Mouse (Mus musculus) right cerebral cortex, adult 18-20 months (tissue): Measurements from ENCODE around the gene Kit.
A peak's percentile ranks its signal among the peaks of the same experiment; 100 is the strongest.

Source experiments
- DNase-seq: peaks from one replicate; pipeline ENCODE4 v3.0.0; 2022; ENCODE audit warnings: mixed read lengths

The Kit gene

DNA sequence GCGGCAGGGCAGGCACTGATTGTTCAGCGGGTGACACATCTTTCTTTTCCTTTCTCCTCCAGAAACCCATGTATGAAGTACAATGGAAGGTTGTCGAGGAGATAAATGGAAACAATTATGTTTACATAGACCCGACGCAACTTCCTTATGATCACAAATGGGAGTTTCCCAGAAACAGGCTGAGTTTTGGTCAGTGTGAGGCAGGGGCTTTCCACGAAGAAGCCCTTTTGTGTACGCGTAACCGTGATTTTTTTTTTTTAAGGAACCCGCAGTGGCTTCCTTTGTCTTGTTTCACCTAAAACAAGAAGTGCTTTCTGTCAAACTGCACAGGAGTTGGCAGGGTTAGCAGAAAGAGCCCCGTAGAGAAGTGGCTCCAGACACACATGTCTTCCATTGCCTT, 65.9 kb downstream of the Kit start:
- DNase-seq: no peak

DNA sequence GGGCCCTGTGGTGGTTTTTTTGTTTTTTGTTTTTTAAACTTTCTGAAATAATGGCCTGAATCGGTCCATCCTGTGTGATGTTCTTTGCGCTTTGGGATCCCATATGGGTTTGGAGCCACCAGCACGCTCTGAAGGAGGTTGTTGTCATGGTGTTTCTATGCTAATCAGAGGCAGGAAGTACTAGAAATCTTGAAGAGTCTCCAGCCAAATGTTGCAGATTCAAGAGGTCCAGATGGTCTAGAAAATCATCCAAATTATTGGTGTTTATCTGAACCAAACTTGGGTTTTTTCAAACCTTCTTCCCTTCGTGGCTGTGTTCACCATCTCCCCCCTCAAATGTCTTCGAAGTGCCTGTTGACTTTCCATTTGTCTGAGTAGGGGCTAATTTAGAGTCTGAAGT, 72.3 kb downstream of the Kit start:
- no peak for DNase-seq

DNA sequence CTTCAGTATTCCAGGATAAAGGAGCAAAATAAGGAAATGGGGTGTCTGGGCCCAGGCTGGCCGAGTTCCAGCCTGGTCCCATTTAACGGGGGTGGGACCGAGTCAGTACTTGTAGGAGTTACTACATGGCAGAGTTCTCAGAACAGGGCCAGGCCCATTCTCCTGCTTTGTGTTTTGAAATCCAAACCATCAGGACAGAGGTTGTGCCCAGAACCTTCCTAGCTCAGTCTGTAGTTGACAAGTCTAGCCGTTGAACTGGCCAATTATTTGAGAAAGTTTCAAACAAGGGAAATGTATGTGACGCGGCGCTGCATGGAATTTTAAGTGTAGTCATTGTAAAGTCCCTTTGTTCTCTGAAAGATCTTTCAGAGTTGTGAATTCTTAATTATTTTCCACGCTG, 75.8 kb downstream of the Kit start:
- no peak for DNase-seq

DNA sequence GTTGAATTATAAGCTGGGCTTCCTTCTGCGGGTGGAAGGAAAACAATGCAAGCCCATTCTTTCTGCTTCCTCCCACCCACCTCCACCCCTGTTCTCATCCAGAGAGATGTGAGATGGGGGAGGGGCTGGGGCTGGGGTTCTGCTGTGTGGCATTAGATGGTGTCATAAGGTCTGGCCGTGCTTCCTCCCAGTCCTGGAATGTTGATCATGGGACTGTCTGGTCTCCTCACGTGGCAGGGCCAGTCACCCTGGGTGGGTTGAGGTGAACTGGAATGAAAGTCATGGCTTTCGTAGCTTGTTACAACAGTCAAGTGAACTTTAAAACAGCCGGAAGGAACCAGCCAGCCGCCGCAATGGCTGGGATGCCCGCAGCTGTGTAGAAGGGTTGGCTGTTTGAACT, 78.7 kb downstream of the Kit start:
- no peak for DNase-seq

DNA sequence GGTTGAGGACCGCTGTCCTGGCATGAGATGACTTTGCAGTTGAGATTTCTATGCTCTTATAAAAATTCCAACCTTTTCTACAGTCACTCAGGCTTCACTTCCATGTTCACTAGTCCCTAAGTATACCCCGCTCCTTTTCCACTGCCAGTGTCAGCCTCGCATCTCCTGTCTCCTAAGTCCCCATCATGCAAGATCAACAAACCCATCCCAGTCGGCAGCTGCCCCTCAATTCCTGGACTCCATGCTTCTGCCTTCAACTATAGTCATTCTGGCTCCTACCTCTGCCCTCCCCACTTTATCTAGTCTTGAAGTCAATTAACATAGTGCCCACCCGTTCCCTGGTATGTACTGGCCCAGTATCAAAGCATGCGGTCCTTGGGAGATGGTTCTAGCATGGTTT, 83.9 kb downstream of the Kit start:
- no peak for DNase-seq

DNA sequence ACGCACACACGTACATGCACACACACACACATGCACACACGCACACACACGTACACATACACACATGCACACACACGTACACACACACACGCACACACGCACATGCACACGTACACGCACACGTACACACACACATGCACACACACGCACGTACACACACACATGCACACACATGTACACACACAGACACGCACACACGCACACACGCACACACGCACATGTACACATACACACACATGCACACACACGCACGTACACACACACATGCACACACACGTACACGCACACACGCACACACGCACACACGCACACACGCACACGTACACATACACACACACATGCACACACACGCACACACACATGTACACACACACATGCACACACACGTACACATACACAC, 85.6 kb downstream of the Kit start:
- DNase-seq: no peak

DNA sequence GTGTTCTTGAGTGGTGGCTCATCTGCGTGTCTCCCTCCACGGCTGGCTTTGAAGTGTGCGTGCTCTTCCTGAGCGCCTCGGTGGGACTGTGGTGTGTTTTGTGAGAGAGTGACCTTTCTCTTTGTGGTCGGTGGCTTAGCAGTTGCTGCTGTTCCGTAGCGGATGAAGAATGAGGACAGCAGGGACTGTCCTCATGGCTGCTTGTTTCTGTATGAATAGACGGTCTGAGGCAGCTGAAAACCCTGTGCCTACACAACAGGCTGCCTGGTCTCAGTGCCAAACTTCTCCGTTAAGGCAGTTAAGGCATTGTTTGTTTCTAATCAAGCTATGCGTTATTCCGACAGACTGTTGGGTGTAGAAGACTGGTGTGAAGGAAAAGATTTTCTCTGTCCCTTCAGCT, 87.8 kb downstream of the Kit start:
- DNase-seq: no peak

DNA sequence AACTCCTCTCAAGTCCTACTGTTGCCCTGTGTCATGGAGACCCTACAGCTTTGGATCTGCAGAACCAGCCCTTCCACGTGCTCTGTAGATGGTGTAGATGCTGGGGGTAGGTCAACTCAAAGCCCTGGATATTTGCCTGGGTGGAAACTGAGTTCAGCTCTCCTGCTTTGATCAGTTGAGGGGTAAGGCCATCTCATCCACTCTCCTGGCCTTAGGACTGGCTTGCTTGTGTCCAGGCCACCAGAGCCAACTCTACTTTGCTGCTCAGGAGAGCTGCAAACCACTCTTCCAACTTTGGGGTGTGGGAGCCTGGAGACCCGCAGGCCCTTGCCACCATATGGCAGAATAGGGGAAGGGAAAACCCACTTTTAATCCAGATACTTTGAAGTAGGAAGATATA, 89.1 kb downstream of the Kit start:
- no peak for DNase-seq

DNA sequence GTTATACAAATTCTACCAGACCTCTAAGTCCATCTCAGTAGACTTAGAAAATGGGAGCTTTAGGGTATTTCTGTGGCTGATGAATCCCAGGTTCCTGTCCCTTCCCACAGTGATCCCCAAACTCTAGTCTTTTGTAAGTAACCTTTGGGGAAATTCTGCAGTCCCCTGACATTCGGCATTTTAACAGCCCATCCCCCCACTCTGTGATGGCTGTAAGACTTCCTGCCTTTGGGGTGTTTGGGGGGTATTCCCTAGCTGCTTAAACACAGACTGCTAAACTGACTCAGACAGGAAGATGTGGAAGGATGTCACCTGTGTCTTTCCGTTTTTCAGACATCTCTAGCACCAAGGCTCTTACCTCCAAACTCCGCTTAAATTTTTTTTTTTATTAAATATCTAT, 92.4 kb downstream of the Kit start:
- DNase-seq: no peak

DNA sequence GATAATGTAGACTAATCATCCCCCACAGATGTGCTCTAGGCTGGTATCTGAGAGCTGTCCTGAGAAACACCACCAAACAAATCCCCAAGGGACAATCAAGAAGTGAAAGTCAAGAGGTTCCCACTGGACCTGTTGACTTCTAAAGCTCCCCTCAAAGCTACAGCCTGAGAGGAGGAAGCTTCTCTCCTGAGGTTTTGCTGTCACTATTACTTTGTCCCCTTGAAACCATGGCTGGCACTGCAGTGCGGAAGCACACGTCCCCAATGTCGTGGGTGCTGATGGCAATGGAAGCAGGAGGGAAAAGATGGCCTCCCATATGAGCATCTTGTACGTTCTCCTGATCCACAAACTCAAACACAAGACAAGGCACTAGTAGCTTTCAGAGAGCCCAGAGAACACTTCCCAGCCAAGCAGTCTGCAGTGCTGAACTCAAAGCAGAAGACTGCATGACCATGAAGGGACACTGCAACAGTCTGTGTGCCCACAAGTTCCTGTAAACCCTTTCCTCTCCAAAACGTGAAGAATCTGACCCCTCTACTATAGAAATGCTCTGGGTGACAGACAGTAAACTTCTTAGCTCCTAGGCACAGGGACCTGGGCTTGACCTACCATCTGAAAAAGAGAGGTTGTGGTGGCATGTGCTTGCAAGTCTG, 96.5 kb downstream of the Kit start:
- DNase-seq: no peak

DNA sequence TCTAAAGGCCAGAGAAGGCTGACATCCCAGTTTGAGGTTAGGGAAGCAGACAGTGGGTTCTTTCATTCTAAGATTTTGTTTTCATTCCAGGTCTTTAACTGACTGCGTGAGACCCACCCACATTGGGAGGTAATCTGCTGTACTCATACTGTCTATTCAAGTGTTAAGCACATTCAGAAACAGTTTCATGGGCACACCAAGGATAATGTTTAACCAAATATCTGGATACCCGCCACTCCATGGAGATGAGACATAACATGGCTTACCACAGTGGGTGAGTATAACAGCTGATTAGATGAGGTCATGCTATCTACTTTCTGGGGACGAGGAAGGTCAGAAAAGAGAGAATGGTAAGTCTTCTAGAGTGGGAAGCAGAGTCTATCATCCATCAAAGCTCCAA, 101.3 kb downstream of the Kit start:
- DNase-seq: no peak

DNA sequence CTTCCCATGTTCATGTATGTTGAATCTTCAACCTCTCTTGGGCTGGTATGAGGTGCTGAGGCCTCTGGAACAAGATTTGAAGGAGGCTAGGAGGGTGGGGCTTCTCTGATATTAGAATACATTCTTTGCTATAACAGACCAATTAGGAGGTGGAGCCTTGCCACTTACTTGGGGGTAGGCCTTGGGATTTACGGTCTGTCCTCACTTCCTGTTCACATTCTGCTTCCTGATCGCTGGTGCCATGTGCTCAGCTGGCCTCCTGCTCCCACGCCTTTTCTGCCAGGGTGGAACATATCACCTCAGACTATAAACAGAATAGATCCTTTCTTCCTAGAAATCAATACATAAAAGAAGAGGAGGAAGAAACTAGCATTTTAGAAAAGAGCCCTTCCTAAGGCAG, 105.2 kb downstream of the Kit start:
- no peak for DNase-seq

DNA sequence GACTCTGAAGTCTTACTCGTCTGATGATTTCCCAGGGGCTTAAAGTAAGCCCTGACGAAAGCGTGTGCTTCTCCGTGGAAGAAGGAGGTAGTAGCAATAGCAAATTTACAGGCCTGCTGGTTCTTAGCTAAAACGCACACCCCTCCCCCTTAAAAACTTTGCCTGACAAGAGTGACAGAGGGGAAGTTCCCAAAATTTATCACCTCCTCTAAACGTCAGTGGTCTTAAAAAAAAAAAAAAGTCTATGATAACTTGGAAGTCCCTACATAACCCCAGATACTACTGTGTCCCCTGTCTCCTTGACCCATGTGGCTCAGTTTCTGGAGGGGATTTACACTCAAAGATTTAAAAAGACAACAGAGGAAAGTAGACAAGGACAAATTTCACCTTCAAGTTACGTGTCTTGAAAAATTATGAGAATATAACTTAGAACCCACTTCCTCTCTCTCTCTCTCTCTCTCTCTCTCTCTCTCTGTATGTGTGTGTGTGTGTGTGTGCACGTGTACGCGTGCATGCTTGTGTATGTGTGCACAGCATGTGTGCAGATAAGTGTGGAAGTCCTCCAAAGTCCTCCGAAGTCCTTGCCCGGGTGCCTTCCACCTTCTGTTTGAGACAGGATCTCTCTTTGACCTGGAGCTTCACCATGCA, 120.6 kb downstream of the Kit start:
- no peak for DNase-seq

DNA sequence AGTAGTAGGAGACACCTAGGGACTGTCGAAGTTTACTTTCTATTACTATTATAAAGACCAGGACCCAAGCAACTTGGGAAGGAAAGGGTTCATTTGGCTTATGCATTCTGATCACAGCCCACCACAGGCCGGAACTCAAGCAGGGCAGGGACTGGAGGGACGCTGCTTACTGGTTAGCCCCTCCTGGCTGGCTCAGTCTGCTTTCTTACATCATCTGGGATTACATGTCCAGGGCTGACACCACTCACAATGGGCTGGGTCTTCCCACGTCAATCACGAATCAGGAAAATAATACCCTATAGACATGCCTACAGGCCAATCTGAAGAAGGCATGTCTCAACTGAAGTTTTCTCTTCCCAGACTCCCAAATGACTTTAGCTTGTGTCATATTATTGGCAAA, 122.2 kb downstream of the Kit start:
- no peak for DNase-seq

DNA sequence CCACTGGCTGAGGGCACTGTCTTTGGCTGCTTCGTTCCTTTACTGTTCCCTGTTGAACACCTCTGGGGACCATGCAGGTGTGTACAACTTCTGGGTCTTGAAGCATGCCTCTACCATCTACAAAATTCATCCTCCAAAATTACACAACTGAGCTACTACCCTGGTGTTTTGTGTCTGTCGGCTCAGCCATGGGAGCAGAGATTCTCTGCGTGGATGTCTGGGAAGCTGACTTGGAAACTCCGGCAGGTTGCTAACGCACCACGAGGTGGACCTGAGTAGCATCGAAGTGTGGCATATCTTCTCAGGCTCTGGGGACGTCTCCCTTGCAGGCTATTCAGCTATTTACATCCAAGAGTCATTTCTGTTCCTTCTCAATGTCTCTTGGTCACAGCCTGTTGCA, 123.8 kb downstream of the Kit start:
- no peak for DNase-seq

DNA sequence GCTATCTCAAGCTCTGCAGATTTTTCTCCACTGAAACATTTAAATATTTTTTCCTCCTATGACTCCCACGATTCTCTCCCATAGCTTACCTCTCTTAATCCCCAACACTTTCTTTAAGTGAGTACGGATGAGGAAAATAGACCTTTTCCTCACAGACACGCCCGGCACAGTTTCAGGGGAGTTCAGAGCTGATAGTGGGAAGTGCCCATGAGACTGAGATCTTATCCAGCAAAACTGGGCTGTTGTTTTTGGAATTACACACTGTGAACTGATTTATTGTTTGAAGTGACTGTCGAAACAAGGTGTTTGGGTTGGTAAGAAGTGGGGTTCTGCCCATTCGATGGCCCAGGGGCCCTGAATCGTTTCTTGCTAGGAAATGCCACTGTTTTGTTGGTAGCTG, 124.4 kb downstream of the Kit start:
- DNase-seq: no peak

DNA sequence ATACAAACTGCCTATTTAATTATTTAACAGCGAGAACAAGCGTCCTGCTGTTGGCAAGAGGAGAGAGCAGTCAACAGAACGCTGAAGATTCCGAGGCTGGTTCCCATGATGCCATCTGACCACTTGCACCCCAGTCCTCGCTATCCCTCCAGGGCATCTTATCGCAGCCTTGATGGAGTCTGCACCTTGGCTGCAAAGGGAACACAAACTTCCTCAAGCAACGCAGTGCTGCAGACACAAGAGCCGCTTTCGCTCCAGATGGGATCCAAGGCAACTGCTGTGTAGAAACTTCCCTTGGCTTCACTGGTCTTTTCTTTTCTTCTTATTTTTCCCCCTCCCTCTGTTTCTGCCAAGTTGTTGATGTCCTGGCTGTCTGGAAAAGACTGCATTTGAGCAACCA, 124.8 kb downstream of the Kit start:
- DNase-seq: no peak

DNA sequence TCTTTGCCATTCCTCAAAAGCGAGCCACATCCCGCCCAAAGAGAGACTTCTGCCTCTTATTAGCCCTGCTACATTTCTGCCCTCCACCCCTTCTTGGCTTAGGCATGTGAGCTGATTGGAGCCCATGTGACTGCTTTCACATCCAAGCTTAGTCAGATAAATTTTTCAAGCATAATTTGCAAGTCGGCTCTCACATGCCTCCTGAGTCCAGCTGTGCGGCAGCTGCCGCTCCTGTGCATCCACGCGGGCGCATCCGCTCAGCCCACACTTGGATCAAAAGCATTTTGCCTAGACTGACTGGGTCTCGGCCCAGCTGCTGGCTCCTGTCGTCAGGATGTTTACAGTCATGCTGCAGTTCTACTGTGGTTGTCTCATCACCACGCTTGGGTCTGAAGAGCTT, 126.9 kb downstream of the Kit start:
- peak; percentile 12 for DNase-seq

DNA sequence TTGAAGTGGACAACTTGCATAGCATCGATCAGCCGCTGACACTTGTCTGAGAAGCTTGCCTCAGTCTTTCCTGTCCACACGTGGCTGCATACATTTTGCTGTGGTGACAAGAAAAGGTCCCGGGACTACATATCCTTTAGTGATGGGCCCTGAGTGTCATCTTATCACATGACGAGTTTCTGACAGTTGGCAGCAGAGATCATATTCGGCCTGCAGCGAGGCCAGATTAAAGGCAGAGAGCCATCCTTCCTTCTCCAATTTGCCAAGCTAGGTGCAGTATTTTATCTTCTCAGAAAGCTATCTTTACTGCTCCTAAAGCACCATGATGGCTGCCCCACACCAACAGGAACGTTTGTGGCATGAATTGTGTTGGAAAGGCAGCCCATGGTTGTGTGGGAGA, 127.4 kb downstream of the Kit start:
- no peak for DNase-seq

DNA sequence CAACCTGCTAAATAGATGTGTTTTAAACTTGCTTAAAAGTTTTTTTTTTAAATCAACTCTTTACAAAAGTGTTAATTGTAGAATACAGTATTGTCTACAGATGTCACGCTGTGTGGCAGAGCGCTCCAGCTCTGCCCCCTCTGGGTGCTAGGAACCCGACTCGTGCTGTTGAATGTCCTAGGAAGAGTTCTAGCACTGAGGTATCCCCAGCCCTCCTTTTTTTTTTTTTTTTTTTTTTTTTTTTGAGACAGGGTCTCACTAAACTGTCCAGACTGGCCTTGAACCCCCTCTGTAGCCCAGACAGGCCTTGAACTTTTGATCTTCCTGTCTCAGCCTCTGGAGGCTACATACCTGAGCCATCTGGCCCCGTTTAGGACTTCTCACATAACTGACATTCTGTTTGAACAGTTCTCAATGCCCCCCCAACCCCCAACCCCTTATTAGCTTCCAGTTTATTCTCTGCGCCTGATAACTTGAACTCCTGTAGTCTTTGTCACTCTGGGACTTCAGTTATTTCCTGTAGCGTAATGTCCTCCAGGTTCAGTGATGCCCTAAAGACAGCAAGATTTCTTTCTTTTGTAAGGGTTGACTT, 130.0 kb downstream of the Kit start:
- DNase-seq: no peak

DNA sequence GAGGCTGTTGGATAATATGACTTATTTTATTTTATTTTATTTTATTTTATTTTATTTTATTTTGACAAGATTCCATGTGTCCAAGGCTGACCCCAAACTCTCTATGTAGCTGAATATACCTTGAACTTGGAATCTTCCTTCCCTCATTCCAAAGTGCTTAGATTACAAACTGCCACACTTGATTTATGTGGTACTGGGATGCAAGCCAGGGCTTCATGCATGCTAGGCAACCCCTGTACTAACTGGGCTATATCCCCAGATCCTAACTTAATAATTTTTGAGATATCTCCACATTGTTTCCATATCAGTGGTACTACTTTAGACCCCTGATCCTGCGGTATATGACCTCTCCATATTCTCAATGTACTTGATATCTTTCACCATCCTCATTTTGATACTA, 130.7 kb downstream of the Kit start:
- DNase-seq: no peak
